Mouse (Mus musculus) thymus, adult 2 months (tissue): Measurements from ENCODE around the gene Htra2. TPM values are rescaled to one million over a fixed set of nuclear protein-coding genes. Genes with fewer than 3 reads are reported as not detected.

Experiments used
- DNase-seq: peaks from one replicate; pipeline ENCODE4 v3.0.0; 2021
- H3K27ac ChIP-seq: fragments of 200-500 bp; 2 replicates; pipeline ENCODE4 v1.5.1; 2012; ENCODE audit warnings: low read length, control low read depth; ENCODE audit not compliant: control insufficient read depth, insufficient read depth
- H3K27me3 ChIP-seq: fragments of 200-500 bp; 2 replicates; pipeline ENCODE4 v1.6.1; 2012; ENCODE audit warnings: mild to moderate bottlenecking, low read length, moderate library complexity, mixed read lengths; ENCODE audit not compliant: control insufficient read depth, insufficient read depth
- H3K36me3 ChIP-seq: fragments of 200-500 bp; 2 replicates; pipeline ENCODE4 v1.6.1; 2012; ENCODE audit warnings: mild to moderate bottlenecking, low read length, moderate library complexity; ENCODE audit not compliant: control insufficient read depth, insufficient read depth
- H3K4me1 ChIP-seq: fragments of 200-500 bp; replicated peaks from 2 replicates; pipeline ENCODE4 v1.6.1; 2012; ENCODE audit warnings: low read length; ENCODE audit not compliant: control insufficient read depth, insufficient read depth
- H3K4me3 ChIP-seq: fragments of 200-500 bp; 2 replicates; pipeline ENCODE4 v1.5.1; 2012; ENCODE audit warnings: mild to moderate bottlenecking, low read length, control low read depth, moderate library complexity; ENCODE audit not compliant: control insufficient read depth, insufficient read depth
- CTCF ChIP-seq: fragments of 200-500 bp; IDR thresholded peaks from 2 replicates; pipeline ENCODE4 v1.5.1; 2012; ENCODE audit warnings: mild to moderate bottlenecking, control low read depth, low read length, moderate library complexity, borderline replicate concordance; ENCODE audit not compliant: control insufficient read depth, poor library complexity, insufficient read depth; ENCODE audit errors: extremely low read depth
- POLR2A ChIP-seq: fragments of 200-500 bp; IDR thresholded peaks from 2 replicates; pipeline ENCODE4 v1.6.1; 2012; ENCODE audit warnings: mild to moderate bottlenecking, low read length, control low read depth, moderate library complexity; ENCODE audit not compliant: control insufficient read depth, poor library complexity, insufficient read depth; ENCODE audit errors: extremely low read depth
- WGBS: fragments of 180-500 bp; shearing (Covaris S2); methylation state at CpG from one replicate; pipeline ENCODE4 v1.1.7; 2018; 5-methylcytosine and 5-hydroxymethylcytosine counted together
- polyA plus RNA-seq: library from polyadenylated mRNA; depleted of rRNA; stranded (reverse); fragments of >200 nt; gene quantifications from 2 replicates; pipeline ENCODE4 v1.2.3, GENCODE M21; 2012

The Htra2 gene
- polyA plus RNA-seq, 1 experiment = 64.6 TPM

GRCm38 (mm10) chr6:83011756-83012155 is 43.3 kb downstream of the Htra2 start:
- no peaks in the 10 kb centered on the region for H3K36me3 ChIP-seq
- 94% methylated on average over 6 of the region's 6 CpGs for WGBS
- H3K4me3 ChIP-seq = no peak overlapping the region

GRCm38 (mm10) chr6:83011255-83011654 is 43.8 kb downstream of the Htra2 start:
- Histone ChIP-seq H3K4me1 (peaks cover 2% of the 10 kb centered on the region; the same call in 1 of the 2 replicates), H3K4me3 (no peak overlapping the region), H3K27ac (no peak overlapping the region), H3K36me3 (no peaks in the 10 kb centered on the region), H3K27me3 (no peaks in the 10 kb centered on the region)
- 85% methylated on average over 7 of the region's 7 CpGs for WGBS
- no peak for TF ChIP-seq CTCF
- no peak for TF ChIP-seq POLR2A
- DNase-seq = no peak

More at GRCm38 (mm10) chr6:83011756-83012155, 43.3 kb downstream of the Htra2 start:
- TF ChIP-seq CTCF (no peak), POLR2A (no peak)
- Histone ChIP-seq H3K4me1 (peaks cover 2% of the 10 kb centered on the region; the same call in 1 of the 2 replicates), H3K27ac (no peak overlapping the region), H3K27me3 (no peaks in the 10 kb centered on the region)
- DNase-seq = no peak

- no peak for DNase-seq
- TF ChIP-seq CTCF (no peak), POLR2A (no peak)
- no peak overlapping the region for H3K4me3 ChIP-seq
- WGBS = 19% methylated on average over 7 of the region's 7 CpGs
- H3K4me1 ChIP-seq = peaks cover 3% of the 10 kb centered on the region
- H3K36me3 ChIP-seq = no peaks in the 10 kb centered on the region
- peak overlapping the region; percentile 12; the same call in 1 of the 2 replicates for H3K27ac ChIP-seq
- H3K27me3 ChIP-seq = no peaks in the 10 kb centered on the region
Measured at GRCm38 (mm10) chr6:83010010-83010409, 45.1 kb downstream of the Htra2 start.

GRCm38 (mm10) chr6:83008659-83009058 is 46.4 kb downstream of the Htra2 start:
- 37% methylated on average over 3 of the region's 3 CpGs for WGBS
- no peak for DNase-seq
- no peaks in the 10 kb centered on the region for H3K27me3 ChIP-seq
- no peaks in the 10 kb centered on the region for H3K36me3 ChIP-seq
- H3K27ac ChIP-seq = no peak overlapping the region
- H3K4me3 ChIP-seq = no peak overlapping the region
- peaks cover 6% of the 10 kb centered on the region for H3K4me1 ChIP-seq
- no peak for TF ChIP-seq CTCF
- no peak for TF ChIP-seq POLR2A

GRCm38 (mm10) chr6:83006114-83006513 is 49.0 kb downstream of the Htra2 start:
- Histone ChIP-seq H3K27ac (no peak overlapping the region; the same call in 1 of the 2 replicates), H3K4me1 (peaks cover 6% of the 10 kb centered on the region), H3K4me3 (no peak overlapping the region), H3K36me3 (no peaks in the 10 kb centered on the region), H3K27me3 (no peaks in the 10 kb centered on the region)
- no peak for DNase-seq
- TF ChIP-seq POLR2A (no peak), CTCF (no peak)
- 28% methylated on average over 6 of the region's 6 CpGs for WGBS

- 86% methylated on average over 10 of the region's 10 CpGs for WGBS
- Histone ChIP-seq H3K27ac (no peak overlapping the region; the same call in 1 of the 2 replicates), H3K4me1 (peaks cover 6% of the 10 kb centered on the region), H3K4me3 (no peak overlapping the region), H3K27me3 (no peaks in the 10 kb centered on the region), H3K36me3 (no peaks in the 10 kb centered on the region)
- TF ChIP-seq CTCF (no peak), POLR2A (no peak)
- no peak for DNase-seq
Measured at GRCm38 (mm10) chr6:83005444-83006011, 49.5 kb downstream of the Htra2 start.

- Histone ChIP-seq H3K36me3 (no peaks in the 10 kb centered on the region), H3K27ac (no peak overlapping the region), H3K4me3 (no peak overlapping the region), H3K4me1 (peaks cover 4% of the 10 kb centered on the region), H3K27me3 (no peaks in the 10 kb centered on the region)
- DNase-seq = no peak
- TF ChIP-seq POLR2A (no peak), CTCF (no peak)
- WGBS = 35% methylated on average over 7 of the region's 7 CpGs
Measured at GRCm38 (mm10) chr6:83004872-83005271, 50.2 kb downstream of the Htra2 start.
